ENCODE assay signal across 10 mouse cellular contexts in the genomic region with DNA sequence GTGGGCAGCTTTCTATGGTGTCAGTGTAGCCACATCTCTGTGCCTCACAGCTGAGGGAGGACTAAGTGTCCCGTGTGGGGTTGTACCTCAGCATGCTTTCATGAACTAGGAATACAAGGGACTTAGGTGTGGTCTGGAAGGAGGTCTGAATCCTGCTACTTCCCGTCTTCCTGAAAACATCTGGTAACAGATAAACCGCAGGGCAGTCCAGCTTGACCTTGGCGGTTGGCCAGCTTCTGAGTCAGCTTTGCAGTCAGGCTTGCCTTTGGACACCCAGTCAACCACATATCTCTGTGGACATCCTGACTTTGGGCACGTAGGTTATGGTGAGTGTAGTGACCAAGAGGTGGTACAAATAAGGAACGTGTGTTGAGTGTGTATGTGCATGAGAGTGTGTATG. TPM values are rescaled to one million over a fixed set of nuclear protein-coding genes. Genes with fewer than 3 reads are reported as not detected.
A peak's percentile ranks its signal among the peaks of the same experiment; 100 is the strongest.
DNase-seq lines count a peak whose midpoint lies in the region; ATAC-seq and TF ChIP-seq lines count a peak whose summit lies in the region.
"Had no signal": no experiment of that assay in that cellular context is flagged by ENCODE, and none has a peak within 500 bp of the region (broad histone marks: within the 10 kb centered on the region; RNA-seq: fewer than 3 reads in every experiment).

No protein-coding gene starts in this region.

- H3K27me3 ChIP-seq in heart, embryonic 10.5 days (ENCODE audit: insufficient read depth, poor library complexity, severe bottlenecking), result 0 out of 2 replicates have a peak, but pooled peaks cover 3% of the 10 kb centered on the region
- H3K27me3 ChIP-seq in liver, embryonic 14.5 days (ENCODE audit: control insufficient read depth, insufficient read depth, low read length), result no peaks in the 10 kb centered on the region
- H3K27me3 ChIP-seq in small intestine, adult 2 months (ENCODE audit: control insufficient read depth, insufficient read depth, low read length), result no peaks in the 10 kb centered on the region
- no peaks in the 10 kb centered on the region for H3K27me3 ChIP-seq in thymus, adult 2 months (ENCODE audit: control insufficient read depth, insufficient read depth, low read length)
- H3K27me3 ChIP-seq: neural tube, embryonic 13.5 days had no signal

- no peak for TF ChIP-seq POLR2A in small intestine, adult 2 months (IDR thresholded peaks at IDR 0.05; ENCODE audit: low read depth, low read length)
- TF ChIP-seq POLR2A in thymus, adult 2 months (IDR thresholded peaks at IDR 0.05; ENCODE audit: control insufficient read depth, extremely low read depth, insufficient read depth, low read length, poor library complexity), result no peak

- no peaks in the 10 kb centered on the region for H3K36me3 ChIP-seq in heart, embryonic 10.5 days
- no peaks in the 10 kb centered on the region for H3K36me3 ChIP-seq in liver, embryonic 14.5 days (replicated peaks; ENCODE audit: control insufficient read depth, insufficient read depth, low read depth)
- H3K36me3 ChIP-seq in small intestine, adult 2 months (ENCODE audit: control insufficient read depth, insufficient read depth, low read length), result no peaks in the 10 kb centered on the region
- H3K36me3 ChIP-seq in thymus, adult 2 months (ENCODE audit: control insufficient read depth, insufficient read depth, low read length), result no peaks in the 10 kb centered on the region
- H3K36me3 ChIP-seq: neural tube, embryonic 13.5 days had no signal

- H3K4me2 ChIP-seq in liver, embryonic 14.5 days (ENCODE audit: low read depth), result no peak overlapping the region
- H3K4me2 ChIP-seq: neural tube, embryonic 13.5 days had no signal

- H3K9me3 ChIP-seq in heart, embryonic 10.5 days, result no peaks in the 10 kb centered on the region
- no peaks in the 10 kb centered on the region for H3K9me3 ChIP-seq in liver, embryonic 14.5 days (ENCODE audit: control insufficient read depth, low read length)
- H3K9me3 ChIP-seq: neural tube, embryonic 13.5 days had no signal

- H3K9ac ChIP-seq in liver, embryonic 14.5 days (replicated peaks), result no peak overlapping the region
- H3K9ac ChIP-seq: neural tube, embryonic 13.5 days had no signal

- WGBS in heart, embryonic 10.5 days, result 46% methylated on average over 6 of the region's 6 CpGs
- WGBS in liver, embryonic 14.5 days (ENCODE audit: insufficient replicate concordance), result 39% methylated on average over 6 of the region's 6 CpGs
- WGBS in small intestine, adult 2 months, result 30% methylated on average over 6 of the region's 6 CpGs
- 66% methylated on average over 6 of the region's 6 CpGs for WGBS in thymus, adult 2 months

- 0 out of 2 replicates have a peak, but pooled peaks have one; percentile 41 for ATAC-seq in liver, embryonic 14.5 days (ENCODE audit: insufficient read depth)

- no peak overlapping the region for H3K4me3 ChIP-seq in heart, embryonic 10.5 days
- H3K4me3 ChIP-seq in liver, embryonic 14.5 days (ENCODE audit: insufficient read depth in 1 of 2, low read depth in 2 of 2, low read length in 2 of 2), result no peak overlapping the region
- H3K4me3 ChIP-seq in small intestine, adult 2 months (ENCODE audit: low read depth, low read length), result no peak overlapping the region
- H3K4me3 ChIP-seq in thymus, adult 2 months (ENCODE audit: control insufficient read depth, insufficient read depth, low read length), result no peak overlapping the region
- H3K4me3 ChIP-seq: erythroblast, embryonic 14.5 days; neural tube, embryonic 13.5 days had no signal

- DNase-seq in urinary bladder, adult 18-20 months (ENCODE audit: low spot score in 2 of 2), result peak; percentile 69 to 77
- DNase-seq in urinary bladder, postnatal 10 days (ENCODE audit: low spot score), result no peak
- peak; percentile 87 for DNase-seq in heart, embryonic 10.5 days (ENCODE audit: low spot score)
- DNase-seq in liver, embryonic 14.5 days (ENCODE audit: low read depth in 3 of 3, low spot score in 3 of 3), result no peak
- DNase-seq in thymus, postnatal 4 days, result no peak
- no peak for DNase-seq in thymus, adult 2 months
- no peak for DNase-seq in T-cell, adult 2 months (ENCODE audit: low spot score)

- no peak for TF ChIP-seq EP300 in liver, embryonic 14.5 days (IDR thresholded peaks at IDR 0.05; ENCODE audit: low read depth)

- no peak for TF ChIP-seq CTCF in liver, embryonic 14.5 days (IDR thresholded peaks at IDR 0.05; ENCODE audit: low read depth)
- no peak for TF ChIP-seq CTCF in small intestine, adult 2 months (IDR thresholded peaks at IDR 0.05; ENCODE audit: extremely low read depth, insufficient read length, insufficient replicate concordance, low read depth, low read length)
- no peak for TF ChIP-seq CTCF in thymus, adult 2 months (IDR thresholded peaks at IDR 0.05; ENCODE audit: borderline replicate concordance, control insufficient read depth, extremely low read depth, insufficient read depth, low read length, poor library complexity)

- peaks cover 27% of the 10 kb centered on the region for H3K4me1 ChIP-seq in heart, embryonic 10.5 days
- peaks cover 0 to 4% of the 10 kb centered on the region in 2 experiments; a peak in 1 of 4 replicates for H3K4me1 ChIP-seq in liver, embryonic 14.5 days (replicated peaks; ENCODE audit: control insufficient read depth in 2 of 2, insufficient read depth in 2 of 2, low read length in 1 of 2)
- peaks cover 9% of the 10 kb centered on the region; the same call in 1 of the 2 replicates for H3K4me1 ChIP-seq in small intestine, adult 2 months (ENCODE audit: control insufficient read depth, insufficient read depth, insufficient read length, low read length)
- H3K4me1 ChIP-seq in thymus, adult 2 months (replicated peaks; ENCODE audit: control insufficient read depth, insufficient read depth, low read length), result no peaks in the 10 kb centered on the region
- H3K4me1 ChIP-seq: neural tube, embryonic 13.5 days had no signal

- peak overlapping the region; percentile 89 for H3K27ac ChIP-seq in heart, embryonic 10.5 days
- no peak overlapping the region for H3K27ac ChIP-seq in liver, embryonic 14.5 days
- peak overlapping the region; percentile 82 for H3K27ac ChIP-seq in small intestine, adult 2 months (ENCODE audit: insufficient read depth, low read depth, low read length)
- H3K27ac ChIP-seq in thymus, adult 2 months (ENCODE audit: control insufficient read depth, insufficient read depth, low read length), result no peak overlapping the region
- H3K27ac ChIP-seq: neural tube, embryonic 13.5 days had no signal

RNA-seq across cellular contexts. Expression of a gene that starts 57.2 kb away (rescaled TPM):
- polyA plus RNA-seq in heart, embryonic 10.5 days (2016; fragmentation: Nextera tagmentation; extraction: Ambion mirVana), result 37.9 and 39.8 TPM in 2 replicates
- polyA plus RNA-seq in liver, embryonic 14.5 days (2012; rRNA removed), result 16.2 and 22.5 TPM in 2 replicates
- polyA plus RNA-seq in liver, embryonic 14.5 days (2014; fragmentation: Nextera tagmentation; extraction: Ambion mirVana), result 31.0 and 36.7 TPM in 2 replicates
- 20.4 and 35.4 TPM in 2 replicates for polyA plus RNA-seq in small intestine, adult 2 months (2012; rRNA removed)
- 54.9 and 57.1 TPM in 2 replicates for polyA plus RNA-seq in thymus, adult 2 months (2012; rRNA removed)

Comparison
In these comparisons a context has a peak if more than half of its experiments do, and no peak if none do; other contexts are left out.
1. DNase-seq: peak in urinary bladder, adult 18-20 months (2 of 2) and heart, embryonic 10.5 days (single experiment); none in urinary bladder, postnatal 10 days (single experiment), liver, embryonic 14.5 days (0 of 3), thymus, postnatal 4 days (single experiment), thymus, adult 2 months (single experiment) and T-cell, adult 2 months (single experiment).
2. H3K27ac ChIP-seq: peak in heart, embryonic 10.5 days (single experiment) and small intestine, adult 2 months (single experiment); none in liver, embryonic 14.5 days (single experiment) and thymus, adult 2 months (single experiment).